Mouse (Mus musculus) fat pad, adult 2 months (tissue): ENCODE results near the gene Gm10053.

Experiments
- DNase-seq: peaks from one replicate; pipeline ENCODE4 v3.0.0-alpha.2; 2011; ENCODE audit warnings: low read depth, low spot score; ENCODE audit errors: extremely low read depth

Gene Gm10053

GRCm38 (mm10) chr19:24899578-24900544, 24.4 kb downstream of the Gm10053 start:
- DNase-seq = no peak

DNA sequence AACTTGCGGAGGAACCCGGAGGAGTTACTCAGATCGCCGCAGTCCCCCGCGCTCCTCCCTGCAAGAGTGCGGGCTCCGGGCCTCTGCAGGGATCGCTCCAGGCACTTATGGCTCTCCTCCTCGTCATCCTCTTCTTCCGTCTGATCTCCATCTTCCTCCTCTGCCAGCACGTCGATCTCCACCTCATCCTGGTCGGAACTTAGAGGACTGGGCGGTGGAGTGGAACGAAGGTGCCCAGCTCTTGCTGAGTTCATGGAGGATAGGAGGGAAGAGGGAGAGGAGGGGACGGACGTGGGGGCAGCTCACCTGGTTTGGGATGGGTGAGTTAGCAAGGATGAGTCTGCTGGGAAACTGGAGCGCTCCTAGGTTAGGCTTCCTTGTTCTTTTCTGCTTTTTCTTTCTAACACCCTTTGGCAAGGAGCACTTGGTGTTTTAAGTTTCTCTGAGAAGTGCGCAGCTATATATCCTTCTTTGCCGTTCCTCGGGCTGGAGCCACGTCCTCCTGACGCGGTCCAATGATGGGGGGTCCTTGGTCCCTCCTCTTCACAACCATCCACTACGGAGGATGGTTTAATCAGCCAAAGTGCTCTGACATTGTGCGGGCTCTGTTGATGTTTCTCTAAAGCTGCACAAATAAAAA, 25.2 kb downstream of the Gm10053 start, which contains the start of gene Foxd4:
Foxd4 (minus strand) TSS at position 617 of the 640 bp plus-strand sequence.
- no peak for DNase-seq

DNA sequence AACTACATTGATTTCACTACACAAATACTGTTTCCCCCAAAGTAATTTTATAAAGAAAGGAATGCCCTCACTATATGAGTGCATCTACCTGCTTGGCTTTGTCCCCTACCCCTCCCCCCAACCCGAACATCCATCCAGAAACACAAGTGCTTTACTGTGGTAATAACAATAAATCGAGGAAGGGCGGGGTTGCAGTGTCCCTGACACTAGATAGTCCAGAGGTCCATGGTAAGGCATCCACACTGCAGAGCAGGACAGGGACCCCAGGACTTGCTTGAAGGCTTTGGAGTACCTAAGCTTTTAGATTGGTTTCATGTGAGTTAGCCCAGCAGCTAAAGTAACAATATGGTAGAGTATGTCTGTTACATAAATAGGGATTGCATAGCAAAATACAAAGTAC, 26.2 kb downstream of the Gm10053 start:
- DNase-seq = no peak

- DNase-seq = no peak
Observed at GRCm38 (mm10) chr19:24902256-24902655, 26.8 kb downstream of the Gm10053 start.

- no peak for DNase-seq
Observed at GRCm38 (mm10) chr19:24902821-24903220, 27.3 kb downstream of the Gm10053 start.

GRCm38 (mm10) chr19:24907655-24908054, 32.2 kb downstream of the Gm10053 start:
- DNase-seq = no peak

GRCm38 (mm10) chr19:24908385-24909155, 33.1 kb downstream of the Gm10053 start:
- DNase-seq = no peak

- no peak for DNase-seq
Observed at GRCm38 (mm10) chr19:24920866-24921265, 45.4 kb downstream of the Gm10053 start.
